Mouse (Mus musculus) liver, embryonic 14.5 days (tissue): ENCODE data around the gene Baiap2l2.

Source experiments
- CTCF ChIP-seq: IDR thresholded peaks from 2 replicates; pipeline ENCODE4 v1.5.1; 2016; ENCODE audit warnings: antibody characterized with exemption, low read depth, control low read depth
- EP300 ChIP-seq: IDR thresholded peaks from 2 replicates; pipeline ENCODE4 v1.6.1; 2016; ENCODE audit warnings: antibody characterized with exemption, low read depth

DNA sequence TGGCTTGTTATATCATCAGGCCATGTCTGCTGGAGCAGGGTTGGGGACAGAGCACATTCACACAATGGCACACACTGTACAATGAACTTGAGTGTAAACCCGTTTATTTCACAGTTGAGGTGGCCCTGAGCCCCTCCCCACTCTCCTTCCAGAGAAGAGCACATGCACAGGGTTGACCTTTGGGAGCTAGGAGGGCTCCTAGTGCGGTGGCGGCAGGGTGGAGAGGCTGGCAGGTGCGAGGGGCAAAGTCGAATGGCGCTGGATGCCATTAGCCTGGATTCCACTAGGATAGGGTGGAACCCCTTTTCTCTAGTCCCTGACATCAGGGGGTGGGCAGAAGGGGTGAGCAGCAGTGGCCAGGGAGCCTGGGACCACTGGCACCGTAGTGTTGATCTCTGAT is 804 bp upstream of the Baiap2l2 start:
- no peak for TF ChIP-seq CTCF
- TF ChIP-seq EP300, result no peak
